Mouse (Mus musculus): ENCODE measurements around the gene Dok5.

GRCm38 (mm10) chr2:170895096-170895495 lies 163.5 kb downstream of the Dok5 start:
- TF ChIP-seq CTCF (IDR thresholded peaks at IDR 0.05; ENCODE audit: low read depth) (no peak), EP300 (optimal IDR thresholded peaks at IDR 0.05) (no peak)
